Mouse (Mus musculus): ENCODE measurements around the gene Mgll.

- TF ChIP-seq CTCF (IDR thresholded peaks at IDR 0.05; ENCODE audit: control insufficient read depth, insufficient read depth, low read length) (no peak), POLR2A (IDR thresholded peaks at IDR 0.05; ENCODE audit: borderline replicate concordance, control insufficient read depth, low read depth, low read length) (no peak)
Measured at GRCm38 (mm10) chr6:88811396-88811795, 87.2 kb downstream of the Mgll start.
